13 mouse cellular contexts compared by ENCODE assay signal in genomic region chr1:38440471-38440815, GRCm38 (mm10).
DNase-seq lines count a peak whose midpoint lies in the region; ATAC-seq and TF ChIP-seq lines count a peak whose summit lies in the region.
"Had no signal": no experiment of that assay in that cellular context is flagged by ENCODE, and none has a peak within 500 bp of the region (broad histone marks: within the 10 kb centered on the region; RNA-seq: fewer than 3 reads in every experiment).

No protein-coding gene starts in this region.

- H3K9me3 ChIP-seq in kidney, postnatal 0 days (replicated peaks; ENCODE audit: low read length): no peaks in the 10 kb centered on the region
- H3K9me3 ChIP-seq in hindbrain, embryonic 15.5 days: no peaks in the 10 kb centered on the region
- H3K9me3 ChIP-seq in midbrain, embryonic 11.5 days (ENCODE audit: control insufficient read depth, low read length): no peaks in the 10 kb centered on the region
- H3K9me3 ChIP-seq in stomach, embryonic 16.5 days (replicated peaks; ENCODE audit: control insufficient read depth, low read length): no peaks in the 10 kb centered on the region
- H3K9me3 ChIP-seq: embryonic facial prominence, embryonic 10.5 days had no signal

- H3K4me3 ChIP-seq in kidney, postnatal 0 days (replicated peaks; ENCODE audit: low read depth, low read length): no peak overlapping the region
- no peak overlapping the region for H3K4me3 ChIP-seq in hindbrain, embryonic 15.5 days
- no peak overlapping the region for H3K4me3 ChIP-seq in midbrain, embryonic 11.5 days (ENCODE audit: low read depth, low read length)
- H3K4me3 ChIP-seq in stomach, embryonic 16.5 days (replicated peaks; ENCODE audit: low read length): no peak overlapping the region
- no peak overlapping the region for H3K4me3 ChIP-seq in thymus, adult 2 months (ENCODE audit: control insufficient read depth, insufficient read depth, low read length)
- H3K4me3 ChIP-seq: embryonic facial prominence, embryonic 10.5 days had no signal

- H3K27me3 ChIP-seq in kidney, postnatal 0 days (ENCODE audit: insufficient read depth, low read length): no peaks in the 10 kb centered on the region
- no peaks in the 10 kb centered on the region for H3K27me3 ChIP-seq in hindbrain, embryonic 15.5 days
- no peaks in the 10 kb centered on the region; the same call in 1 of the 2 replicates for H3K27me3 ChIP-seq in midbrain, embryonic 11.5 days (ENCODE audit: control insufficient read depth, insufficient read depth, low read length)
- H3K27me3 ChIP-seq in stomach, embryonic 16.5 days (ENCODE audit: control insufficient read depth, insufficient read depth, low read length): no peaks in the 10 kb centered on the region
- no peaks in the 10 kb centered on the region for H3K27me3 ChIP-seq in thymus, adult 2 months (ENCODE audit: control insufficient read depth, insufficient read depth, low read length)
- H3K27me3 ChIP-seq: Patski had no signal

- WGBS in kidney, postnatal 0 days: 24% methylated on average over 6 of the region's 6 CpGs
- WGBS in hindbrain, embryonic 15.5 days: 47% methylated on average over 6 of the region's 6 CpGs
- 60% methylated on average over 6 of the region's 6 CpGs for WGBS in midbrain, embryonic 11.5 days
- WGBS in stomach, embryonic 16.5 days: 55% methylated on average over 6 of the region's 6 CpGs
- WGBS in thymus, adult 2 months: 98% methylated on average over 6 of the region's 6 CpGs

- H3K9ac ChIP-seq in kidney, postnatal 0 days (ENCODE audit: low read depth, low read length): no peak overlapping the region
- no peak overlapping the region for H3K9ac ChIP-seq in hindbrain, embryonic 15.5 days
- no peak overlapping the region for H3K9ac ChIP-seq in midbrain, embryonic 11.5 days (ENCODE audit: low read length)
- no peak overlapping the region for H3K9ac ChIP-seq in stomach, embryonic 16.5 days (ENCODE audit: low read length)

- no peaks in the 10 kb centered on the region for H3K36me3 ChIP-seq in kidney, postnatal 0 days (ENCODE audit: insufficient read depth, low read length)
- no peaks in the 10 kb centered on the region for H3K36me3 ChIP-seq in hindbrain, embryonic 15.5 days
- H3K36me3 ChIP-seq in midbrain, embryonic 11.5 days (ENCODE audit: control insufficient read depth, insufficient read depth, low read length): no peaks in the 10 kb centered on the region
- H3K36me3 ChIP-seq in stomach, embryonic 16.5 days (ENCODE audit: control insufficient read depth, insufficient read depth, low read length): no peaks in the 10 kb centered on the region
- H3K36me3 ChIP-seq in thymus, adult 2 months (ENCODE audit: control insufficient read depth, insufficient read depth, low read length): no peaks in the 10 kb centered on the region; the same call in 1 of the 2 replicates
- H3K36me3 ChIP-seq: embryonic facial prominence, embryonic 10.5 days had no signal

- no peak for ATAC-seq in kidney, postnatal 0 days (replicated peaks; ENCODE audit: low FRiP score, low read depth)
- ATAC-seq in hindbrain, embryonic 15.5 days (ENCODE audit: low FRiP score, low read depth): no peak
- ATAC-seq in midbrain, embryonic 11.5 days (ENCODE audit: low FRiP score): no peak
- ATAC-seq in stomach, embryonic 16.5 days (ENCODE audit: insufficient read depth, low FRiP score): no peak

- peaks cover 30% of the 10 kb centered on the region for H3K4me1 ChIP-seq in kidney, postnatal 0 days (replicated peaks; ENCODE audit: insufficient read depth, low read length)
- peaks cover 74% of the 10 kb centered on the region for H3K4me1 ChIP-seq in hindbrain, embryonic 15.5 days (replicated peaks)
- peaks cover 65% of the 10 kb centered on the region for H3K4me1 ChIP-seq in midbrain, embryonic 11.5 days (ENCODE audit: control insufficient read depth, insufficient read depth, low read length)
- H3K4me1 ChIP-seq in stomach, embryonic 16.5 days (ENCODE audit: control insufficient read depth, insufficient read depth, low read length): peaks cover 36% of the 10 kb centered on the region
- H3K4me1 ChIP-seq in thymus, adult 2 months (replicated peaks; ENCODE audit: control insufficient read depth, insufficient read depth, low read length): no peaks in the 10 kb centered on the region

- DNase-seq in kidney, postnatal 0 days (ENCODE audit: low spot score): peak; percentile 51
- no peak for DNase-seq in kidney, adult 9 months
- DNase-seq in midbrain, embryonic 11.5 days (ENCODE audit: low spot score, missing footprints): no peak
- no peak for DNase-seq in thymus, adult 2 months
- DNase-seq in urinary bladder, postnatal 4 days (ENCODE audit: low spot score in 2 of 2): no peak
- DNase-seq: adrenal gland, postnatal 10 days; heart, adult 18-20 months; heart, postnatal 4 days had no signal

- TF ChIP-seq POLR2A in thymus, adult 2 months (IDR thresholded peaks at IDR 0.05; ENCODE audit: control insufficient read depth, extremely low read depth, insufficient read depth, low read length, poor library complexity): no peak

- no peak overlapping the region for H3K4me2 ChIP-seq in kidney, postnatal 0 days (ENCODE audit: low read length)
- no peak overlapping the region for H3K4me2 ChIP-seq in hindbrain, embryonic 15.5 days
- no peak overlapping the region for H3K4me2 ChIP-seq in midbrain, embryonic 11.5 days
- H3K4me2 ChIP-seq in stomach, embryonic 16.5 days (ENCODE audit: low read depth, low read length): no peak overlapping the region

- no peak for TF ChIP-seq CTCF in kidney, postnatal 0 days (IDR thresholded peaks at IDR 0.05; ENCODE audit: low read depth)
- TF ChIP-seq CTCF in thymus, adult 2 months (IDR thresholded peaks at IDR 0.05; ENCODE audit: borderline replicate concordance, control insufficient read depth, extremely low read depth, insufficient read depth, low read length, poor library complexity): no peak

- H3K27ac ChIP-seq in kidney, postnatal 0 days: peak overlapping the region; percentile 51; the same call in 1 of the 2 replicates
- H3K27ac ChIP-seq in hindbrain, embryonic 15.5 days (replicated peaks): peak overlapping the region; percentile 76
- peak overlapping the region; percentile 31 for H3K27ac ChIP-seq in midbrain, embryonic 11.5 days (ENCODE audit: low read depth, low read length)
- peak overlapping the region; percentile 49; the same call in 1 of the 2 replicates for H3K27ac ChIP-seq in stomach, embryonic 16.5 days (ENCODE audit: low read length)
- H3K27ac ChIP-seq in thymus, adult 2 months (ENCODE audit: control insufficient read depth, insufficient read depth, low read length): no peak overlapping the region
- H3K27ac ChIP-seq: embryonic facial prominence, embryonic 10.5 days; macrophage had no signal
